Mouse (Mus musculus): Measurements from ENCODE around the gene Chd3.
A peak's percentile ranks its signal among the peaks of the same experiment; 100 is the strongest.

Chd3 gene

DNA sequence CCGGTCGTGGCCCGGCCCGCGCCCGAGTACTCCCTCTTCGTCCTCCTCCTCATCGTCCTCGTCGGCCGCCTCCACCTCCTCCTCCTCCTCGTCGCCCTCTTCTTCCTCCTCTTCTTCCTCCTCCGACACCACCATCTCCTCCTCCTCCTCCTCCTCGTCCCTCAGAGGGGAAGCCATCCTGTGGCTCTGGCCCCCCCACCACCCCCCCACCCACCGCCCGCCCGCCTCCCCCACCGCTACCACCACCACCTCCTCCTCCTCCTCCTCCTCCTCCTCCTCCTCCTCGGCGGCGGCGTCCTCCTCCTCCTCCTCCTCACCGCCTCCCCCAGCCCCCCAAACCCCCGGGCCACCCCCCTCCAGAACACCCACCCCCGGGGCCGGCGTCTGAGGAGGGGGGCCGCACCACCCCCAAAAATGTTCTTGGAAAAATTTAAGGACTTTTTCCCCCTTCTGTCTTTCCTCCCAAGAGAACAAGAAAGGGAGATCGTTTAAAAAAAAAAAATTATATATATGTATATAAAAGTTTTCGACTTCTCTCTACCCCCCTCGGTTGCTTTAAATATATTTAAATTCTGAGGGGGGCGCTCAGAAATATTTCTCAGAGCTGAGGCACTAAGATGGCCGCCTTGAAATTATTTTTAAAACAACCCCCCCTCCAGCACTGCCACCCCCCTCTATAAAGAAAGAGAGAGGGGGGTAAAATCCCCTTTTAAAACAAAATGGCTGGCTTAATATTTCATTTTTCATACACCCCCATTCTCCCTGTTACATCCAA, at the start of gene Chd3:
Gene Chd3, minus strand, starts transcription at position 192 of the 775 bp plus-strand sequence.
- no peak for DNase-seq

DNA sequence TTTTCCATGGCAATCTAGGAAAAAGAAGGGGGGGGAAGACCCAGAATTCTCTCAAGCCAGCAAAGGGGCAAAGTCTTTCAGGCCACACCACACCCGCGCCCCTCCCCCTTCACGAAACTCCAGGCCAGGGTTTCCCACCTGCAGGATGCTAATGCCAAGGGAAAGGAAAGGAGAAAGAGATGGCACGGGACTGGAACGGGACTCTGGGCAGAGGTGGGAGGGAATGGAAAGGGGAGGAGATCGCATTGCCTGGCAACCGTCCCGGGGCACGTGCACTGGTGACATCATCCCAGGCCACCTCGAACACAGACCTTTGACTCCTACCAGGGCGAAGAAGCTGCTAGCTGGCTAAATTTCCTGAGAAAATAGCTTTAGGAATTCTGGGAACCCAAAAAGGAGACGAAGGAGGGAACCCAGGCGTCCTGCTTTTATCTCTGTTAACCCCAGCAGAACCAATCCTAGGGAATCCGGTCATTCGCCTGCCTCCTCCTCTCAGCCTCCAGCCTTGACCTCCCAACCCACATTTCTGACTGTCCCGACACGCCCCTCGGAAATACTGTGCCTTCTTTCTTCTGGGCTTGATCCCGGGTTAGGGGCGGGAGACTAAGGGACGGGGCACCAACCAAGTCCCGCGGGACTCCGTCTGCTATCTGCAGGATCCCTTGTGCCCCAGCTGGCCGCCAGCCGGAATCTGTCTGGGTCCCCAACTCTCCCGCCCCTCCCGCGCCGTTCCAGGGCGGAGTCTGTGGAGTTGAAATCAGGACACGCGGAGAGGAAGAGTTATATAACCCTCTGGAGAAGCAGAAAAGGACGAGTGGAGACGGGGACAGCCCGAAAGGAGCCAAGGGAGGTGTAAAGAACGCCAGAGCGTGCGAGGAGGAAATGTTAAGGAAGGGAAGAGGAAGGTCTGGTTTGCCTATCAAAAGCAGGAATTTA, 48.5 kb upstream of the Chd3 start:
- DNase-seq: peak; percentile 97 to 99

GRCm38 (mm10) chr11:69416921-69417448, 47.8 kb upstream of the Chd3 start:
- DNase-seq: peak in 1 of 2 experiments; percentile 22

GRCm38 (mm10) chr11:69416509-69416908, 47.3 kb upstream of the Chd3 start:
- no peak for DNase-seq

- DNase-seq: peak; percentile 73 to 81
Measured at GRCm38 (mm10) chr11:69415668-69416451, 46.7 kb upstream of the Chd3 start.

- DNase-seq: peak; percentile 85 to 92
Measured at GRCm38 (mm10) chr11:69415327-69415667, 46.1 kb upstream of the Chd3 start.

DNA sequence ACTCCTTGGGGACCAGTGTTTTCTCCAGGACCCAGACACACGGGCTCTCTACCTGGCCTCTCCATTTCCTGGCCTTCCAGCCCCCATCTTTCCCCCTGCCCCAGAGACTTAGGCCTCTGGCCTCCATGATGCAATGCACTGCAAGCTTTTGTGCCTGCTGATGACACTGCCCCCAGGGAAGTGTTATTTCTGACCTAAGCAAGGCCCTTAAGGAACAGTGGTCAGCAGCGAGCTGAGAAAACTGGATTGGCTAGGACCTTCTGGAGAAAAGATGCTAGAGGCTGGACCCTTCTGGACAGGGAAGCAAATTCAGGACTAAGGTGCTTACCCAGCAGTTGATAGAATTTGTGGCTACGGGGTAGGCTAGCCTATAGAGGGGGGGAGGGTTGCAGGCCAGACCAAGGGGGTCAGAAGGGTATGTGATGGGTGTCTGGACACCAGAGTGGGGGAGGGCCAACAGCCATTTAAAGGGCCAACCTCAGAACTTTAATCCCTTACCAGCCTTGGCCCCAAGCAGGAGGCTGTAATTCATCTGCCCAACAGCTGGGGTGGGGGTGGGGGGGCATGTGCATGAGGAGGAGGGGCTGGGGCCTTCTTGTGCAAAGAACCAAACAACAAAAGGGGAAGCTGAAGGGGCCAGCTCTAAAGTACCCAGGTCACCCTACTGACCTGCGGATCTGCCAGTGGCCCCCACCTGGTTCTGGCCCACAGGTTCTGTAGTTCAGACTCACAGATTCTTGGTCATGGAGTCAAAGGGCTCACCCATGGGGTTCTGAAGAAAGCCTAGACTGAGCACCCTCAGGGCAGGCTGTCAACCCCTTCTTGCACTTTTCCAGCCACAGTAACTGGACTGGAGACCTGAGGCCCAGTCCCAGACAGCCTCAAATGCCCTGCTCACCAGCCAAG, 45.5 kb upstream of the Chd3 start:
- peak; percentile 24 to 35 for DNase-seq

DNA sequence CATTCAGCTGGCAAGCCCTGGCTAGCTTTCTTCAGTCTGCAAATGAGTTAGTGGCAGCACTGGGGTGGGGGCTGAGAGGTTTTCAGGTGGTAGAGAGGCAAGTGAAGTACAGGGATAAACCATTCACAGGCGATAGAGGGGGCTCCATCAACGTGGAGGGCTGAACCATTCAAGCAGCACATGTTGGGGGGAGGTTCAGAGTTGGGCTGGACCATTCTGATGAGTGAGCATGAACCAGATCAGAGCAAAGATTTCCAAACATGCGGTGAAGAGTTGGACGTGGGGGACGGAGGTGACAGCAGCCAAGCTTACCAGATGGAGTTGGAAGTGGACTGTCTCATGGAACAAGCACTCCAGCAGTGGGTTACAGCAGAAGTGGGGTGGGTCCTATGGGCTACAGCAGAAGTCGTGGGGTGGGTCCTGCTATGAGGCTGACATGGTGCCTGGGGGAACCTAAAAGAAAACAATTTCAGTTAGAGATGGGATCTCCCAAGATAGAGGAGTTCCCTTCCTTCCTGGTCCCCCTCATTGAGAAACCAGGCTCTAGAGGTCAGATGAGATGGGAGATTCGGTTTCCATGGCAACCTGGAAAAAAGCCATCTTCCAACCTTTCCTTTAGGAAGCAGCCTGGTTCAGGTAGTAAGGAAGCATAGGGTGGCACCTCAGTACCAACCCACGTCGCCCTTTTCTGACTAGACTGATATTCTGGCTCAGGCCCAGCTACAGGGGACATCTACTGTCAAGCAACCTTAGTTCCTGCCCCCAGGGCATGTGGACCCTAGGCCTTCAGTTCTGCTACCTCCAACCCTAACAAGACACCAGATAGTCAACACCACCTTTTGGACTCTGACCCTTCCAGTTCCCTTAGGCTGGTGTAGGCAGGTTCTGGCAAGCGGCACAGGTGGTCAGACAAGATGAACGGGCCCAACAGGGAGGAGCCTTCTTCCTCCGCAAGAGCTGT, 44.3 kb upstream of the Chd3 start, which contains the start of gene Kdm6b:
Gene Kdm6b, minus strand, starts transcription at position 455 of the 961 bp plus-strand sequence.
- peak; percentile 67 to 79 for DNase-seq

DNA sequence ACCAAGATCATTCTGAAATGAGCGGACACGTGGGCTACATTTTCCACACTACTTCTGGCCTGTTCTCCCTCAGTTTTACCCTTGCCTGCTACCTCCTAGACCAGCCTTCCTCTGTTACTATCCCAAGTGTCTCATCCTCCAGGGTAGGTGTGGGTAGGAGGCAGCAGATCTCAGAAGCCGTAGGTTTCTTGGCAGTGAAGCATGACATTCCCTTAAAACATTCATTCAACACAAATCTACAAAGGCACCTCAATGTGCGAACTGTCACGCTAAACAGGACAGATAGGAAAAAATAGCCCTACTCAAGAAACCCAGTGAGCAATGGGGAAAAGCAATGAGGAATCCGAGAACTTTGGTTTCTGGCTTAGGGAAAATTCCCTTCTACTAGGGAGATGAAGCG, 43.3 kb upstream of the Chd3 start:
- DNase-seq: no peak

DNA sequence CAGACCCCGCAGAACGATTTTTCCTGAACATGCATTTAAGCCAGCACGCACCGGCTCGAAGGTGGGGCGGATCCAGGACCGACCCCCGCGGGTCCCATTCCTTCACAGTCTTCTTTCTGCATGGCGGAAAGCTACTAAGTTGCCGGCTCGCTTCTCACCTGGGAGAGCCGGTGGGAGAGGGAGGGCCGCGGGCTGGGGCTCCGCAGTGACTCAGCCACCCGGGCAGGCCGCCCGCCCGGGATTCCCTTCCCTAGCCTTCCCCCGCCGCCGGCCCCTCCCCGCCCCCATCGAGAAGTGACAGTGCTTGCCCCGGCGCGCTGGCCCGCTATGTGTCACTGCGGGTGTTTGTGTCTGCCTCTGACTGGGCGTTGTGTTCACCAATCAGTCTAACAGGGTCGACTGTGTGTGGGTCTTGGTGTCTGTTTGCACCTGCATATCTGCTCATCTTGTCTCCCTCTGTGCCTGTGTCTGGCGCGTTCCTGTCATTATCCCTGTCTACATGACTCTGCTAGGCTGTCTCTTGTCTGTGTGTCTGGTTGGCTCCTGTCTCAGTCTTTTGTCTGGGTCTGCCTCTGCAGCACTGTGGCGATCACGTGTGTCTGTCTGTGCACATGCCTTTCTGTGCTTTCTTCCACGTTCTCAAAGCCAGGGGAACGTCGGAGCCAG, 42.5 kb upstream of the Chd3 start:
- DNase-seq: peak in 1 of 2 experiments; percentile 84

DNA sequence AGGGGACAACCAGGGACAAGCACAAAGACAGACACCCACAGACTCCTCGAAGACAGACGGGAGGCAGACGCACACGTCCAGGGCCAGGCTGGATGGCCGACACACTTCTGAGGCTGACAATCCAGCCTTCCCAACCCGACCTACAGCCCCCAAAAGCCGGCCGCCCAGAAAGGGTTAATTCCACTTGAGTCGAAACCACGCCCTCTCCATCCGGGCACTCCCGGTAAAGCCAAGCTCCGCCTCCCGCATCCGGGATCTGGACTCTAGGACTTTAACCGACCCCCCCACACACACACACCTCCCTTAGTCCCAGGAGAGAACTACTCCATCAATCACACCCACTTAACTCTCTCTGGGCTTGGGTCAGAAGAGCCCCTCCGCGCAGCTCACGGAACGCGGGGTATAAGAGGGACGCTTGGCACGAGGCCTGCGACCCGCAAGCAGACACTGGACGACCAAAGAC, 41.9 kb upstream of the Chd3 start:
- peak; percentile 95 to 97 for DNase-seq

DNA sequence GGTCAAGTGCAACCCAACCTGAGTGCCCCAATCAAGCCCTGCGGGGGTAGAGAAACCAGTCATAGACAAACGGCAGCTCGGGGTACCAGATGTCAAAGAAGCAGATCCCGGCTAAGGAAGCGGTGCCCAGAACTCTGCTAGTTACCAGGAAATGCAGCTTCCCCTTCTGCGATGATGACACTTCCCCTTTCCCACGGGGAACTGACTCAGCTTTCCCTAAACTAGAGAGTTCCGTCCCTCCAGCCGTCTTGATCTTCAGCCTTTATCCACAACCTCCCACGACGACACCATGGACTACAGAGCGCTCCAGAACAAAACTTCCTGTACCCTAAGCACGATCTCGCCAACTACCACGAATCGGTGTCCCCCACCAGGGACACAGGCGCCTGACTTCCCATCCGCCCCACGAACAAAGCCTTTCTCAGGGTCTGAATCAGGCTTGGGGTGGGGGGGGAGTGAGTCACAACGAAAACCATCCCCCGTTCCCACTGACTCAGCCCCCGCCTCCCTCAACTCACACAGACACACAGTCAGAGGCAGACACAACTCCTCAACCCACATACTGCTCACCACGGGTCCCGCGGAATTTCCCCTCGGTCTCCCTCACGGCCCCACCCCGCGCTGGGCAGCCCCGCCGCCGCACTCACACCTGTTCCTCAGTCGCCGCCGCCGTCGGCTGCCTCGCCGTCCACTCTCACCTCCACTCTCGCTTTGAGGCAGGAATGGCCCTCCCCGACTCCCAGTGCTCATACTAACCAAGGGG, 41.3 kb upstream of the Chd3 start:
- peak in 1 of 2 experiments; percentile 73 for DNase-seq

GRCm38 (mm10) chr11:69410045-69410309, 40.8 kb upstream of the Chd3 start:
- DNase-seq: no peak

GRCm38 (mm10) chr11:69409378-69410044, 40.3 kb upstream of the Chd3 start:
- DNase-seq: peak; percentile 80 to 88

- DNase-seq: peak; percentile 86
Measured at GRCm38 (mm10) chr11:69408541-69409377, 39.6 kb upstream of the Chd3 start.

GRCm38 (mm10) chr11:69407724-69408004, 38.5 kb upstream of the Chd3 start:
- no peak for DNase-seq

DNA sequence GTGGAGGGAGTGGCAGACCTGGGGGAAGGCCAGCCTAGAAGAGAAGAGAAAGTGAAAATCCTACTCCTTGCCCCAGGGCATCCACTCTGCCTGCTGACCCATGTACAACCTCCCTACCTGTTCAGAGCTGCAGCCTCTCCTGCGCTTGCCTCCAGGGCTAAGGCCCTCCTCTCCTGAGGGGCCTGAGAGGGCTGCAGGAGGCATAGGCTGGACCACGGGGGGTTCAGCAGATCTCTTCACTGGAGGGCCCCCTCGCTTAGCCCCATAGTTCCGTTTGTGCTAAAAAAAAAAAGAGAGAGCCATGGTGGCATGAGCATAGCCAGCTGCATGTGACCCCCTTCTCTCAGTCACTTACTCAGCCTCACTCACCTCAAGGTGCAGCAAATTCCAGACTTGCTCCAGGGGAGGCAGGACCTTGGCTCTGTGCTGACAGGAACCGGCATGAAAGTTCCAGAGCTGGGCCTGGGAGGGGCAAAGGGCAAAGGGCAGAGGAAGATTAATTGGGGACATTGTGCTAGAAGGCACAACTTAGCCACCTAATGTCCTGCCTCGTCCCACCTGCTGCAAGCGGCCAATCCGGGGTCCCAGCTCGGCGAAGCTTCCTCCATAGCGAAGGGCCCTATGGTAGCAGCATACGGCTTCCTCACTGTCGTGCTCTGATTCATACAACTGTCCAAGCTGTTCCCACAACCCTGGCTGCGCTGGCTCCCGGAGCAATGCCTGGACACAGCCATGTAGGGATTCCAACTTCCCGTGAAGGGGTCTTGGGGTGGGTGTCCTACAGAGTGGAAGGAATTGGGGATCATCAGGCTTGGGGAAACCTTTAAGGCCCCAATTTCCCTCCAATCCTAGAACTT, 37.9 kb upstream of the Chd3 start:
- no peak for DNase-seq
